Mouse (Mus musculus) heart, embryonic 14.5 days (tissue): ENCODE results near the gene Slc28a1. TPM values are rescaled to one million over a fixed set of nuclear protein-coding genes. Genes with fewer than 3 reads are reported as not detected.

ENCODE experiments used
- ATAC-seq: fragments of 200-750 bp; cut with Nextera tagmentation; 2 replicates; pipeline ENCODE4 v1.8.0; 2017; ENCODE audit warnings: low read depth, moderate TSS enrichment; ENCODE audit not compliant: insufficient number of reproducible peaks, insufficient read depth, low FRiP score
- H3K27ac ChIP-seq, 2 experiments: fragments of 200-500 bp in 1 of 2; fragments of 300-500 bp in 1 of 2; sonication (generic) in 1 of 2; replicated peaks in 1 of 2; 2 replicates each; pipeline ENCODE4 v1.5.1; 2012 to 2014; ENCODE audit warnings: low read depth in 2 of 2, low read length in 2 of 2, control low read depth in 1 of 2, mild to moderate bottlenecking in 1 of 2, mixed read lengths in 1 of 2; ENCODE audit not compliant: control insufficient read depth in 1 of 2, insufficient read depth in 1 of 2
- H3K27me3 ChIP-seq: fragments of 300-500 bp; sonication (generic); 2 replicates; pipeline ENCODE4 v1.6.1; 2014; ENCODE audit warnings: mild to moderate bottlenecking, low read length, control low read depth; ENCODE audit not compliant: control insufficient read depth, insufficient read depth
- H3K36me3 ChIP-seq: fragments of 300-500 bp; sonication (generic); 2 replicates; pipeline ENCODE4 v1.6.1; 2014; ENCODE audit warnings: mild to moderate bottlenecking, control low read depth, low read length, mixed read lengths; ENCODE audit not compliant: control insufficient read depth, insufficient read depth
- H3K4me1 ChIP-seq, 2 experiments: fragments of 200-500 bp in 1 of 2; fragments of 300-500 bp in 1 of 2; sonication (generic) in 1 of 2; 2 replicates each; pipeline ENCODE4 v1.6.1; 2012 to 2014; ENCODE audit warnings: low read length in 2 of 2, control low read depth in 1 of 2, mixed read lengths in 1 of 2; ENCODE audit not compliant: control insufficient read depth in 2 of 2, insufficient read depth in 2 of 2
- H3K4me2 ChIP-seq: fragments of 300-500 bp; sonication (generic); 2 replicates; pipeline ENCODE4 v1.6.1; 2014; ENCODE audit warnings: mild to moderate bottlenecking, low read length
- H3K4me3 ChIP-seq, 2 experiments: fragments of 200-500 bp in 1 of 2; fragments of 300-500 bp in 1 of 2; sonication (generic) in 1 of 2; 2 replicates each; pipeline ENCODE4 v1.5.1; 2012 to 2014; ENCODE audit warnings: low read length in 2 of 2, mild to moderate bottlenecking in 2 of 2, control low read depth in 1 of 2, low read depth in 1 of 2, moderate library complexity in 1 of 2; ENCODE audit not compliant: control insufficient read depth in 1 of 2, insufficient read depth in 1 of 2
- H3K9ac ChIP-seq: fragments of 300-500 bp; sonication (generic); 2 replicates; pipeline ENCODE4 v1.6.1; 2014; ENCODE audit warnings: mild to moderate bottlenecking, low read length
- H3K9me3 ChIP-seq: fragments of 300-500 bp; sonication (generic); 2 replicates; pipeline ENCODE4 v1.6.1; 2016; ENCODE audit warnings: low read length, control low read depth; ENCODE audit not compliant: control insufficient read depth
- WGBS: fragments of 180-500 bp; shearing (Covaris S2); extraction: QIAGEN DNeasy Blood & Tissue Kit; methylation state at CpG from one replicate; pipeline ENCODE4 v1.1.7; 2014; 5-methylcytosine and 5-hydroxymethylcytosine counted together
- polyA plus RNA-seq: library from polyadenylated mRNA; unstranded; fragments of >200 nt; fragmentation: Nextera tagmentation; extraction: Ambion mirVana; gene quantifications from 2 replicates; pipeline ENCODE4 v1.2.1, GENCODE M21; 2014

Slc28a1 gene
- polyA plus RNA-seq, 1 experiment from 2014 or later = 0.11 TPM

DNA sequence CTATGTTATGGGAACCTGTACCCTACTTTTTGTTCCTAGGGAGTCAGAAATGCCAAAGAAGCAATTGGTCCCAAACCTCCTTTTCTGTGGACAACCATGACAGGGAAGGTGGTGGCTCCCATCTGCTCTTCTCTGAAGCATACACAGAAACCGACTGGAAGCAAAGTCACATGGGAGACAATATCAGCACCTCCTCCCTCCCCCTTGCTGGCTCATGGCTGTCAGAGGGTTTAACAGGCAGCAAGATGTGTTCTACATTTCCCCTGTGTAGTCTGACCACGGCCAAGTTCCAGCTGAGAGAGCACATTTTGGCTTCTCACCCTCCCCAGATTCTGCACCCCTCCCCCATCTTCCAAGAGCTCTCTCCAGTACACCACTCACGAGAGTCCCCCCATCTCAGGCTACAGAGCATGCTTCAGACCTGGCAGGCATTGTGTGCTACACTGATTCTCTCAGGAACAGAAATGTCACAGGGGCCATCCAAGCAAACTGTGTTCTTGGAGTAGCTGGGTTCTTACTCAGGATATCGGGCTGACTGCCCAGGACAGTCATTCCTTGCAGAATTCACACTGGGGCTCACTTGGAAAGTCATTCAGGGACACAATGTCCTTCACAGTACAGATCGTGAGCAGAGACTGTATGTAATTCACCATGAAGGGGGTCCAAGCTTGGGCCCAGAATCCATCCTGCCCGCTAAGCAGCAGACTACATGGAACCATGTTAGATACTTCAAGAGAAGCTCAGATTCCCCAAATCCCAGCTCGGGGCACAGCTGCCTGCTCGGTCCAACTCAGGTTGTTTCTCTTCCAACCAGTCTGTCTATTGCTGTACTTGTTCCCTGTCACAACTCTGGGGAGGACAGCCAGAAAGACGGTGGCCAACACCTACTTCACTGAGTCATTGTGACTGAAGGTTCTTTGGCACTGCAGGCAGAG, 4.6 kb upstream of the Slc28a1 start:
- Histone ChIP-seq H3K27ac (peak overlapping the region; percentile 31 to 55; a peak in 3 of 4 replicates), H3K4me3 (no peak overlapping the region), H3K4me1 (peaks cover 16 to 22% of the 10 kb centered on the region in 2 experiments), H3K27me3 (no peaks in the 10 kb centered on the region), H3K4me2 (no peak overlapping the region), H3K9ac (peak overlapping the region; percentile 0; the same call in 1 of the 2 replicates), H3K36me3 (peaks cover 6% of the 10 kb centered on the region; the same call in 1 of the 2 replicates), H3K9me3 (no peaks in the 10 kb centered on the region)
- ATAC-seq = peak; percentile 23; the same call in 1 of the 2 replicates
- WGBS = 37% methylated on average over 9 of the region's 9 CpGs

DNA sequence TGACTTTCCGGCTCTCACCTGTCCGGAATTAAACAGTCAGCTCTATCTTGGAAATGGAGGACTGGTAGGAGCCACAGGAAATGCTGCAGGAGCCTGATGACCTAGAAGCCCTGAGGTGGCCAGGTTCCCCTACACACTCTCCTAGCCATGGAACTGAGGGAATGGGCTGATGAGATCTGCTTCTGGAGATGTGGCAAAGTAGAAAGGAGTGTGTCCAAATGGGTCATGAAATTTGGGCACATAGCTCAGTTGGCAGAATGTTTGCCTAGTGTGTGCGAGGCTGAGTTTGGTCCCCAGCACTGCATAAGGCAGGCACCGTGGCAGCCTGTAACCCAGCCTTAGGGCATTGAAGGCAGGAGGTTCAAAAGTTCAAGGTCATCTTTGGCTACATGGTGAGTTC, 3.8 kb upstream of the Slc28a1 start:
- H3K27me3 ChIP-seq = no peaks in the 10 kb centered on the region
- 77% methylated on average over 4 of the region's 4 CpGs for WGBS
- H3K36me3 ChIP-seq = 0 out of 2 replicates have a peak, but pooled peaks cover 2% of the 10 kb centered on the region
- no peaks in the 10 kb centered on the region for H3K9me3 ChIP-seq
- no peak overlapping the region for H3K4me3 ChIP-seq
- no peak overlapping the region for H3K27ac ChIP-seq
- H3K9ac ChIP-seq = no peak overlapping the region
- no peak overlapping the region for H3K4me2 ChIP-seq
- no peak for ATAC-seq
- H3K4me1 ChIP-seq = peaks cover 16 to 22% of the 10 kb centered on the region in 2 experiments

DNA sequence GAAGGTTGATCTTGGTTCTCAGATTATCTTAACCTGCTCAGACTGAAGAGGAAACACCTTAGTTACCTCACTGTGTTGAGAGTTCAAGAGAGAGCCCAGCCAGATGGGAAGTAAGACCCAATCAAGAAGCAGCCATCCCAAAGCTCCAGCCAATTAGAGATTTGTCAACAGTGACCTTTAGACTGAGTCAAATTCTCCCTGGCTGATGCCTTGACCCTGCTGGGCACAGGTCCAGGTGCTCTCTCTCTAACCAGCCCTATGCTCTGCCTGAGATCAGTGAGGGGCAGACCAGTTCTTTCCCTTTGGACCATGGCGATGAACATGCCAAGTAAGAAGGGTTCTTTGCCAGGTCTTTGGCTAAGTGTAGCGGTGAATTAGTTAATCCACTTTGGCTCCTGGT, 2.9 kb upstream of the Slc28a1 start:
- no peak overlapping the region for H3K27ac ChIP-seq
- H3K4me2 ChIP-seq = no peak overlapping the region
- H3K36me3 ChIP-seq = no peaks in the 10 kb centered on the region
- ATAC-seq = no peak
- no peaks in the 10 kb centered on the region for H3K9me3 ChIP-seq
- peaks cover 16 to 22% of the 10 kb centered on the region in 2 experiments for H3K4me1 ChIP-seq
- 95% methylated on average over 2 of the region's 2 CpGs for WGBS
- H3K4me3 ChIP-seq = no peak overlapping the region
- no peak overlapping the region for H3K9ac ChIP-seq
- no peaks in the 10 kb centered on the region for H3K27me3 ChIP-seq

- no peaks in the 10 kb centered on the region for H3K36me3 ChIP-seq
- no peak for ATAC-seq
- no peak overlapping the region for H3K4me2 ChIP-seq
- WGBS = 38% methylated on average over 6 of the region's 6 CpGs
- no peak overlapping the region for H3K27ac ChIP-seq
- H3K9ac ChIP-seq = no peak overlapping the region
- H3K9me3 ChIP-seq = no peaks in the 10 kb centered on the region
- no peak overlapping the region for H3K4me3 ChIP-seq
- peaks cover 16 to 22% of the 10 kb centered on the region in 2 experiments for H3K4me1 ChIP-seq
- H3K27me3 ChIP-seq = no peaks in the 10 kb centered on the region
Observed at GRCm38 (mm10) chr7:81112686-81113360, 1.8 kb upstream of the Slc28a1 start.

DNA sequence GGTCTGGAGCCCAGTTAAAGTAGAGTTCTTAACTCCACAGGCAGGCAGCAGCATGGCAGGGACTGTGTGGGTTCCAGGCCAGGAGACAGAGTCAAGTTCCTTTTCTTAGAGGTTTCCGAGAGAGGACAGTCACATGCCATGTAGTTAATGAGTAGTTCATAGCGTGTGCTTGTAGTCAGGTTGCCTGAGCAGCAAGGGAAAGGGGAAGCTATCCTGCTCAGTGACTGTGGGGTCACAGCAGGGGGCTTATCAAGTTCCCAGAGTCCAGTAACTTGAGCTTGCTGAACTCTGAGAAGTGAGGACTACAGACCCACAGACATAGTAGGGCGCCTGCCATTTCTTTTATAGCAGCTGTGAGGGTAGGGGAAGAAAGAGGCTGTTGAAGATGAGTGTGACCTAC, 6.5 kb downstream of the Slc28a1 start:
- peaks cover 0 to 8% of the 10 kb centered on the region in 2 experiments; a peak in 2 of 4 replicates for H3K4me1 ChIP-seq
- H3K4me2 ChIP-seq = no peak overlapping the region
- no peak overlapping the region for H3K4me3 ChIP-seq
- no peaks in the 10 kb centered on the region for H3K36me3 ChIP-seq
- 82% methylated on average over 3 of the region's 3 CpGs for WGBS
- ATAC-seq = no peak
- no peaks in the 10 kb centered on the region for H3K9me3 ChIP-seq
- H3K27ac ChIP-seq = no peak overlapping the region
- no peak overlapping the region for H3K9ac ChIP-seq
- no peaks in the 10 kb centered on the region for H3K27me3 ChIP-seq

- H3K9me3 ChIP-seq = no peaks in the 10 kb centered on the region
- ATAC-seq = no peak
- H3K36me3 ChIP-seq = no peaks in the 10 kb centered on the region
- H3K9ac ChIP-seq = no peak overlapping the region
- 61% methylated on average over 2 of the region's 2 CpGs for WGBS
- no peaks in the 10 kb centered on the region for H3K27me3 ChIP-seq
- H3K27ac ChIP-seq = no peak overlapping the region
- peaks cover 0 to 8% of the 10 kb centered on the region in 2 experiments; a peak in 2 of 4 replicates for H3K4me1 ChIP-seq
- H3K4me3 ChIP-seq = no peak overlapping the region
- no peak overlapping the region for H3K4me2 ChIP-seq
Observed at GRCm38 (mm10) chr7:81122808-81123207, 8.2 kb downstream of the Slc28a1 start.

DNA sequence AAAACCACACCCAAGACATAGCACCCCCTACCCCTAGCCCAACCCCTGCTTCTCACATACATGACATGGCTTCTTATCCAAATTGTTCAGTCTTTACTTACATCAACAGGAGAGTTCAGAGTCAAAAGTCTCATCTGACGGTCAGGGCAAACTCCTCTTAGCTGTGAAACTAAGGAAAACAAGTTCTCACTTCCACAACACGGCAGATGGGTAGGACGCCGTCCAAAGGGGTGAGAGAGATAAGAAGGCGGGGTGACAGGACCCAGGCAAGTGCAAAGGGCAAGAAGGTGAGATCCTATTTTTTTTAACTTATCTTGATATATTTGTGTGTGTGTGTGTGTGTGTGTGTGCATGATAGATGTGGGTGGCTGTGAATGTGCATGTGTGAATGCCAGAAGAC, 9.0 kb downstream of the Slc28a1 start:
- Histone ChIP-seq H3K4me3 (no peak overlapping the region), H3K36me3 (no peaks in the 10 kb centered on the region), H3K9me3 (no peaks in the 10 kb centered on the region), H3K4me1 (peaks cover 0 to 8% of the 10 kb centered on the region in 2 experiments; a peak in 2 of 4 replicates), H3K9ac (no peak overlapping the region), H3K27ac (no peak overlapping the region), H3K4me2 (no peak overlapping the region), H3K27me3 (no peaks in the 10 kb centered on the region)
- no peak for ATAC-seq
- WGBS = 64% methylated on average over 5 of the region's 5 CpGs
